Mouse (Mus musculus) B cell, adult 2 months (primary cell): Measurements from ENCODE around the gene Nodal.

Experiments used
- DNase-seq, 2 experiments: peaks; one replicate each; pipeline ENCODE4 v3.0.0; 2022

The Nodal gene

GRCm38 (mm10) chr10:61417672-61418071 lies at the start of gene Nodal:
Nodal (plus strand) TSS chr10:61417972.
- DNase-seq = no peak

- DNase-seq = no peak
Observed at GRCm38 (mm10) chr10:61369755-61370154, 48.0 kb upstream of the Nodal start.

- no peak for DNase-seq
Observed at GRCm38 (mm10) chr10:61370273-61370979, 47.3 kb upstream of the Nodal start.

- DNase-seq = no peak
Observed at GRCm38 (mm10) chr10:61371884-61372584, 45.7 kb upstream of the Nodal start.

- DNase-seq = no peak
Observed at GRCm38 (mm10) chr10:61372585-61372923, 45.2 kb upstream of the Nodal start.

- DNase-seq = no peak
Observed at GRCm38 (mm10) chr10:61374076-61374475, 43.7 kb upstream of the Nodal start.

- no peak for DNase-seq
Observed at GRCm38 (mm10) chr10:61374771-61375481, 42.8 kb upstream of the Nodal start.

- no peak for DNase-seq
Observed at GRCm38 (mm10) chr10:61378050-61378449, 39.7 kb upstream of the Nodal start.

GRCm38 (mm10) chr10:61378698-61379097 lies 39.1 kb upstream of the Nodal start:
- no peak for DNase-seq

- DNase-seq = no peak
Observed at GRCm38 (mm10) chr10:61379340-61380040, 38.3 kb upstream of the Nodal start.

GRCm38 (mm10) chr10:61380186-61380585 lies 37.6 kb upstream of the Nodal start:
- no peak for DNase-seq

GRCm38 (mm10) chr10:61381823-61382222 lies 35.9 kb upstream of the Nodal start:
- no peak for DNase-seq

GRCm38 (mm10) chr10:61382281-61382731 lies 35.5 kb upstream of the Nodal start:
- peak; percentile 10 to 11 for DNase-seq

GRCm38 (mm10) chr10:61383021-61383714 lies 34.6 kb upstream of the Nodal start, which contains the start of gene Pald1:
Pald1 (minus strand) TSS chr10:61383530.
- peak; percentile 23 to 24 for DNase-seq

GRCm38 (mm10) chr10:61383715-61384047 lies 34.1 kb upstream of the Nodal start:
- DNase-seq = no peak

- DNase-seq = no peak
Observed at GRCm38 (mm10) chr10:61385174-61385573, 32.6 kb upstream of the Nodal start.

- DNase-seq = no peak
Observed at GRCm38 (mm10) chr10:61386284-61386683, 31.5 kb upstream of the Nodal start.

GRCm38 (mm10) chr10:61389020-61389419 lies 28.8 kb upstream of the Nodal start:
- DNase-seq = no peak

GRCm38 (mm10) chr10:61390148-61390547 lies 27.6 kb upstream of the Nodal start:
- DNase-seq = no peak

GRCm38 (mm10) chr10:61392584-61392983 lies 25.2 kb upstream of the Nodal start:
- DNase-seq = no peak

- no peak for DNase-seq
Observed at GRCm38 (mm10) chr10:61394476-61395136, 23.2 kb upstream of the Nodal start.

- no peak for DNase-seq
Observed at GRCm38 (mm10) chr10:61398125-61398524, 19.6 kb upstream of the Nodal start.
